Mouse (Mus musculus): Measurements from ENCODE around the gene Ephb6. TPM values are rescaled to one million over a fixed set of nuclear protein-coding genes. Genes with fewer than 3 reads are reported as not detected.
"Not testable (repeated sequence)": the region's sequence is repeated elsewhere in the genome, so short reads cannot be mapped to it uniquely, and the experiment has no call there.

The Ephb6 gene
- polyA plus RNA-seq (2015; fragmentation: Nextera tagmentation; extraction: Ambion mirVana), result 43.7 and 46.4 TPM in 2 replicates

DNA sequence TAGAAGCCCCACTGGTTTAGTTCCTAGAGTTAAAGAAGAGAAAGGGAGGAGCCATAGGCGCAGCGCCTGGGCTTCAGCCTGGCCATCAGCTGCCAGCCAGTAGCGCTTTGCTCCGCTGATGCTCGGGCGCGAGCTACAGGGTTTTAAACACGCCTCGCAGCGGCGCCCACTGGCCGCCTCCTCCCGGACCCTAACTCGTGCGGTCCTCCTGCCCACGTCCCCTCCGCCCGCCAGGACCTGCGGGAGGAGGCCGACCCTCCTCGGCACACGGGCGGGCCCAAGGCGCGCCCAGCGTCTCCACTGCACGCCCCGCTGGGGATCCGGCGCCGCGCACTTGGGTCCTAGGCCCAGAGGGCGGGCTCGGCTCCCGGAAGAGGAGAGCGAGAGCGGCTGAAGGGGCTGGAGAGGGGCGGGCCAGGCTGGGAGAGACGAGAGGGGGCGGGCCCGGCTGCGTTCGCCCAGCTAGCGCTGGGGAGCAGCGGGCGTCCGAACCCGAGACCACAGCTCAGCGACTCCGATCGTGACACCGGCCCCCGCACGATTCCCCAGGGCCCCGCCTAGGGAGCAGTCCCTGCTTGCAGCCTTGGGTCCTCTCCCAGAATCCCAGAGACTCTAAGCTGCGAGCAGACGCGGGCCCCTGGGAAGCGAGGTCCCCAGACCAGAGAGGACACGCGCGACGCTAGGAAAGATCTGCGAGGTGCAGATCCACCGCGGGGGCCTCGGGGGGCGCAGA, at the start of gene Ephb6:
TSS of gene Ephb6 (plus strand) at position 422 of the 733 bp plus-strand sequence.
- WGBS, result 0% methylated on average over 65 of the region's 68 CpGs

DNA sequence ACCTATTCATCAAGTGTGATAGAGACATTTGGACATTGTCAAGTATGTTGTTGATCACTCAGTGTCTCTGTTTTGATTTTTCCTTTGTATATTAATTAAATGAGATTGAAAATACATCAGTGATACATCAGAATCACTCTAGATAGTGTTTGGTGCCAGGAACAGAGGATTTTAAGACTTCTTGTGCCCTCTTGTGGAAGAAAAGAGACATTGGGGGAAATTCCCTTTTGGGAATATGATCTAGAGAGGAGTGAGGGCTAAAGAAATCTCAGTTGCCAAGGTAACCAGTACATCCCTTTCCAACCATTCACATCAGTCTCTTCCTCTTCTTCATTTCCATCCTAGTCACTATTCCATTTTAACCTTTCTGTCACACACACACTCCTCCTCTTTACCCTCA, 48.9 kb upstream of the Ephb6 start:
- ATAC-seq, result peak; percentile 86
- Histone ChIP-seq H3K9ac (ENCODE audit: low read depth, low read length) (no peak overlapping the region), H3K27me3 (ENCODE audit: control insufficient read depth, insufficient read depth, low read depth, low read length) (no peaks in the 10 kb centered on the region), H3K4me3 (ENCODE audit: low read depth, low read length) (no peak overlapping the region), H3K4me1 (ENCODE audit: control insufficient read depth, insufficient read depth, low read length) (peaks cover 3% of the 10 kb centered on the region; the same call in 1 of the 2 replicates), H3K4me2 (ENCODE audit: low read length) (no peak overlapping the region), H3K36me3 (ENCODE audit: control insufficient read depth, insufficient read depth, low read length) (no peaks in the 10 kb centered on the region), H3K9me3 (replicated peaks; ENCODE audit: control insufficient read depth, low read length, poor library complexity, severe bottlenecking) (no peaks in the 10 kb centered on the region), H3K27ac (ENCODE audit: low read length) (no peak overlapping the region)

More for the DNA sequence above, at the start of gene Ephb6:
- peak within 1 kb of the TSS; percentile 95 for H3K4me2 ChIP-seq (ENCODE audit: low read length)
- peak within 1 kb of the TSS; percentile 74 for H3K4me3 ChIP-seq (ENCODE audit: low read depth, low read length)
- H3K36me3 ChIP-seq (ENCODE audit: control insufficient read depth, insufficient read depth, low read length), result no peaks in the 10 kb centered on the region
- no peaks in the 10 kb centered on the region for H3K27me3 ChIP-seq (ENCODE audit: control insufficient read depth, insufficient read depth, low read depth, low read length)
- peak within 1 kb of the TSS; percentile 90 for H3K27ac ChIP-seq (ENCODE audit: low read length)
- H3K9me3 ChIP-seq (replicated peaks; ENCODE audit: control insufficient read depth, low read length, poor library complexity, severe bottlenecking), result no peaks in the 10 kb centered on the region
- H3K4me1 ChIP-seq (ENCODE audit: control insufficient read depth, insufficient read depth, low read length), result peaks cover 25% of the 10 kb centered on the region
- H3K9ac ChIP-seq (ENCODE audit: low read depth, low read length), result peak within 1 kb of the TSS; percentile 93
- peak; percentile 94 for ATAC-seq

DNA sequence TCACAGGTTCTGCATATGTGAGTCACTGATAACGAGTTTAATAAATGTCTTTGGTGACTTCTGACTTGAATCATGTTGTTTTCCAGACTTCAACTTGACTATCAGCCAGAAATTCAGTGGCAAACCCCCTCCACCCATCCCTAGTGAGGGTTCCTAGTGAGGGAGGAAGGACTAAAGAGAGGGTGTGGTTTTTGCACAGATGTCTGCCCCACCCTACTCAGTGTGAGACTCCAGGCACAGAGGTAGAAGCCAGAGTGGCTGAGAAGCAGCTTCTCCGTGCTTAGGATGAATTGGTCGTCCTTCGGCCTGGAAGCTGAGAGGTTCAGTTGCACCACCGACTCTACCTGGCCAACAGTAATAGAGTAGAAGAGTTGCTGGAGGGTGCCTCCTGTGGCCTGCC, 47.8 kb upstream of the Ephb6 start:
- H3K9me3 ChIP-seq (replicated peaks; ENCODE audit: control insufficient read depth, low read length, poor library complexity, severe bottlenecking), result no peaks in the 10 kb centered on the region
- peaks cover 3% of the 10 kb centered on the region; the same call in 1 of the 2 replicates for H3K4me1 ChIP-seq (ENCODE audit: control insufficient read depth, insufficient read depth, low read length)
- H3K4me2 ChIP-seq (ENCODE audit: low read length), result no peak overlapping the region
- H3K27me3 ChIP-seq (ENCODE audit: control insufficient read depth, insufficient read depth, low read depth, low read length), result no peaks in the 10 kb centered on the region
- H3K4me3 ChIP-seq (ENCODE audit: low read depth, low read length), result no peak overlapping the region
- 79% methylated on average over 5 of the region's 5 CpGs for WGBS
- no peaks in the 10 kb centered on the region for H3K36me3 ChIP-seq (ENCODE audit: control insufficient read depth, insufficient read depth, low read length)
- no peak overlapping the region for H3K27ac ChIP-seq (ENCODE audit: low read length)
- ATAC-seq, result no peak
- no peak overlapping the region for H3K9ac ChIP-seq (ENCODE audit: low read depth, low read length)

DNA sequence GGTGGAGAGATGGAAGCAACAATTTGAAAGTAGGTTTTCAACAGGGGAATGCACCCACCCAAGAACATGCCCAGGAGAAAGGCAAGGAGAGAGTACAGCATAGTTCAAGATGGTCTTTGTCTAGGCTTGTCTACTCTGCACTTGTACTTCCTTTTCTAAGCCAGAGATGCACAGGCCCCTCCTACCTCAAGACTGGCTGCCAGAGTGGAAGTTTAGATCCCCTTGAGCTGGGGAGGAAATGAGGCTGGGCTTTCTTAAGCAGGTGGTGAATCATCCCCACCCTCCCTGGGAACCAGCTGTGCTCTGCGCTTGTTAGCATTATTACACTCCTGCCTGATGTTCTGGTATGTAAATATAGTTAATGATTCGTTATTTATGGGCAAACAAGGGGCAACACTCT, 47.0 kb upstream of the Ephb6 start:
- ATAC-seq, result no peak
- 63% methylated on average over 2 of the region's 2 CpGs for WGBS
- Histone ChIP-seq H3K27ac (ENCODE audit: low read length) (no peak overlapping the region), H3K9me3 (replicated peaks; ENCODE audit: control insufficient read depth, low read length, poor library complexity, severe bottlenecking) (no peaks in the 10 kb centered on the region), H3K9ac (ENCODE audit: low read depth, low read length) (no peak overlapping the region), H3K4me1 (ENCODE audit: control insufficient read depth, insufficient read depth, low read length) (peaks cover 3% of the 10 kb centered on the region; the same call in 1 of the 2 replicates), H3K4me2 (ENCODE audit: low read length) (no peak overlapping the region), H3K36me3 (ENCODE audit: control insufficient read depth, insufficient read depth, low read length) (no peaks in the 10 kb centered on the region), H3K4me3 (ENCODE audit: low read depth, low read length) (no peak overlapping the region), H3K27me3 (ENCODE audit: control insufficient read depth, insufficient read depth, low read depth, low read length) (no peaks in the 10 kb centered on the region)

DNA sequence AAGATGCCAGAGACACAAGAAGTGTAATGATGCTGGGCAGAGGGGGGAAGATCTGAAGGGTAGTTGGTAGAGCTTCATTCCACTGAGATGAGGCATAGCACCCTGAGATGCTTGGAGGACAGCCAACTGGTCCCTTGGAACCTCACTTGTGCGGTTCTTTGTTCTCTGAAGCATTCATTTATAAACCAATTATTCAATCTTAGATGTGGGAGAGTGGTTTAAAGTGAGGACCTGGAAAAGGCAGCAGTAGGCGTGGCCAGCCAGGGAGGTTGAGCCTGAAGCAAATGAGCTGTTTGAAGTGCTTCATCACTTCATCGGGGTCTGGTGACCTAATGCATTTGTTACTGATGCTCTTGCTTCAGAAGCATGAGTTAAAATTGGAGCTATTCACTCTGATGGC, 46.0 kb upstream of the Ephb6 start:
- no peaks in the 10 kb centered on the region for H3K36me3 ChIP-seq (ENCODE audit: control insufficient read depth, insufficient read depth, low read length)
- H3K4me2 ChIP-seq (ENCODE audit: low read length), result no peak overlapping the region
- no peak overlapping the region for H3K27ac ChIP-seq (ENCODE audit: low read length)
- no peaks in the 10 kb centered on the region for H3K27me3 ChIP-seq (ENCODE audit: control insufficient read depth, insufficient read depth, low read depth, low read length)
- no peak overlapping the region for H3K4me3 ChIP-seq (ENCODE audit: low read depth, low read length)
- 70% methylated on average over 3 of the region's 3 CpGs for WGBS
- H3K4me1 ChIP-seq (ENCODE audit: control insufficient read depth, insufficient read depth, low read length), result peaks cover 3% of the 10 kb centered on the region; the same call in 1 of the 2 replicates
- H3K9ac ChIP-seq (ENCODE audit: low read depth, low read length), result no peak overlapping the region
- no peaks in the 10 kb centered on the region for H3K9me3 ChIP-seq (replicated peaks; ENCODE audit: control insufficient read depth, low read length, poor library complexity, severe bottlenecking)
- no peak for ATAC-seq

DNA sequence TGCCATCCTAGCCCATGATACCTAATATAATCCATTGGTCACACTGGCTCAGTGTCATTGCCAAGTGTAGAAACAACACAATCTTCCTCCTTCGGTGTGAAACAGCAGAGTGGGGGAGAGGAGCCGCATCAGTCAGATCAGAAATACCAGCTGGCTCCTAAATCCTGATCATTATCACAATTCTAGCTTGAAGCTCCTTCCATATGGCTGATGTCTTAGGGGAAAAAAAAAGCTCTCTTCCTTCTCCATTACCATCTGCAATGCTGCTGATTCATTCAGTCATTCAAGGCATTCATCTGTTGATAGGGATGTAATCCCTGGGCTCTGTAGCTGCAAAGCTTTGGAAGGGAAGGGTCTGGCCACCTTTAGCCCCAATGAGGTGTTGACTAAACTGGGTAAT, 45.0 kb upstream of the Ephb6 start:
- Histone ChIP-seq H3K9me3 (replicated peaks; ENCODE audit: control insufficient read depth, low read length, poor library complexity, severe bottlenecking) (no peaks in the 10 kb centered on the region), H3K27ac (ENCODE audit: low read length) (no peak overlapping the region), H3K4me3 (ENCODE audit: low read depth, low read length) (no peak overlapping the region), H3K27me3 (ENCODE audit: control insufficient read depth, insufficient read depth, low read depth, low read length) (no peaks in the 10 kb centered on the region), H3K9ac (ENCODE audit: low read depth, low read length) (no peak overlapping the region), H3K4me1 (ENCODE audit: control insufficient read depth, insufficient read depth, low read length) (peaks cover 3% of the 10 kb centered on the region; the same call in 1 of the 2 replicates), H3K4me2 (ENCODE audit: low read length) (no peak overlapping the region), H3K36me3 (ENCODE audit: control insufficient read depth, insufficient read depth, low read length) (no peaks in the 10 kb centered on the region)
- no peak for ATAC-seq
- WGBS, result 67% methylated on average over 2 of the region's 2 CpGs

DNA sequence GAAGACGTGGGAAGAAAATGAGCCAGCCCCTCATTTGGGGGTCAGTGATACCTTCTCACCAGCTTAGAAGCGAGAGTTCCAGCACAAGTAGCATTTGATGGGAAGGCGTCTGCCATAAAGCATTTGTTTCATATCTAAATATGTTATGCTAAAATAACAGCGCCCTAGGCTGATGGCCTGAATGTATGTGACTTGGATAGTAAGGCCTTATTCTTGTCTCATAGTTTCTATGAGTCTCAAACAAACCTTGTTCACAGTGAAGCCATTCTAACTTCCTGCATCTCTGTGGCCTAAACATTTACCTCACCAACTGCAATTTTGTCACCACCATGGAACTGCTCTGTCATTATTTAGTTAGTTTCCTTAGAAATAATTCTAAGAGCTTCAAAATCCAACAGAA, 42.7 kb upstream of the Ephb6 start:
- ATAC-seq, result peak; percentile 63; the same call in 1 of the 2 replicates
- Histone ChIP-seq H3K27me3 (ENCODE audit: control insufficient read depth, insufficient read depth, low read depth, low read length) (no peaks in the 10 kb centered on the region), H3K4me2 (ENCODE audit: low read length) (peak overlapping the region; percentile 41), H3K36me3 (ENCODE audit: control insufficient read depth, insufficient read depth, low read length) (no peaks in the 10 kb centered on the region), H3K9me3 (replicated peaks; ENCODE audit: control insufficient read depth, low read length, poor library complexity, severe bottlenecking) (no peaks in the 10 kb centered on the region), H3K4me1 (ENCODE audit: control insufficient read depth, insufficient read depth, low read length) (no peaks in the 10 kb centered on the region), H3K27ac (ENCODE audit: low read length) (no peak overlapping the region), H3K4me3 (ENCODE audit: low read depth, low read length) (peak overlapping the region; percentile 28), H3K9ac (ENCODE audit: low read depth, low read length) (no peak overlapping the region)
- 89% methylated on average over 4 of the region's 4 CpGs for WGBS

DNA sequence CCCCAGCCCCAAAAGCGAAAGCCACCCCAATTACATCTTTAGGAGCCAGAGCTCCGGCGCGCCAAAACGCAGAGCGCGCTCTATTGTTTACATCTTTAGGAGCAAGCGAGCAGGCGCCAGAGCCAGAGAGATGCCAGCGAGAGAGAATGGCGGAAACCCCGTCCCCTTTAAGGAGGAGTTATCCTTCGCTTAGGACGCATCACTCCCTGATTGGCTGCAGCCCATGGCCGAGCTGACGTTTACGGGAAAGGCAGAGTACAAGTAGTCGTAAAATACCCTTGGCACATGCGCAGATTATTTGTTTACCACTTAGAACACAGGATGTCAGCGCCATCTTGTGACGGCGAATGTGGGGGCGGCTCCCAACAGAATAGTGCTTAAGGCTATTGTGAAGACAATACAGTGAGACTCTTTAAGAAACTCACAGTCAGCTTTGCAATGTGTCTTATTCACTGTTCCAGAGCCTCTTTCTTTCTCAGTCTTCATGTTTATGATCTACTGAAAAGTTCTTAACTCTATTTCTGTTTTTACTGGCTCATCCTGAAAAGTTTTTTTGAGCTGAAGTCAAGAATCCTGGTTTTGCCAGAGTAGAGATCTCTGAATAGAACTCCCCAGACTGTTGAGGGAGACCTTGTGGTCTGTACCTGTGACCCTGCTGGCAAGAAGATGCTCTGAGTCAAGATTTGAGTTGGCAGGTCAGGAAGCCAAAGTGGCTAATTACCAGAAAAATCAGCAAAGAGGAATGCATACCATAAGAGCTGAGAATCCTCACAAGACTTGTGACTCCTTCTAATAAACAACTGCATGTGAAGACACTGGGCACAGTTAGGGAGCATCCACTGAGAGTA, 42.0 kb upstream of the Ephb6 start:
- not testable (repeated sequence) for H3K27ac ChIP-seq (ENCODE audit: low read length); H3K27me3 ChIP-seq (ENCODE audit: control insufficient read depth, insufficient read depth, low read depth, low read length); H3K36me3 ChIP-seq (ENCODE audit: control insufficient read depth, insufficient read depth, low read length); H3K4me1 ChIP-seq (ENCODE audit: control insufficient read depth, insufficient read depth, low read length); H3K9ac ChIP-seq (ENCODE audit: low read depth, low read length); H3K9me3 ChIP-seq (replicated peaks; ENCODE audit: control insufficient read depth, low read length, poor library complexity, severe bottlenecking)
- ATAC-seq, result peak; percentile 81
- H3K4me3 ChIP-seq (ENCODE audit: low read depth, low read length), result peak overlapping the region; percentile 28
- H3K4me2 ChIP-seq (ENCODE audit: low read length), result peak overlapping the region; percentile 41
- WGBS, result 38% methylated on average over 4 of the region's 23 CpGs

DNA sequence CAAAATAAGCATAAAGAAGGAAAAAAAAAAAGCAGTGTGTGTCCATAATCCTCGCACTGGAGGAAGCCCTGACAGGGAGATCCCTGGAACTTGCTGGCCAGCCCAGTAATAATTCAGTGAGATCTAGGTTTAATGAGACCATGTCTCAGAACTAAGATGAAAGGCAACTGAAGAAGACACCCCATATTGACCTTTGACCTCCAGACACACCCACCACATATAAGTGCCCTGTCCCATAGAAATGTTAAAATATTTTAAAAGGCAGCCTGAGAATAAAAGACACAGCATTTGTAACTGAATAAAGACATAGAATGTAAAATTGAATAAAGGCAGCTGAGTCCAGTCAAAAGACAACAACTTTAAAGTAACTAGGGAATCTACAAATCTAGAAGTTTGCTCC, 40.0 kb upstream of the Ephb6 start:
- no peaks in the 10 kb centered on the region for H3K9me3 ChIP-seq (replicated peaks; ENCODE audit: control insufficient read depth, low read length, poor library complexity, severe bottlenecking)
- no peaks in the 10 kb centered on the region for H3K27me3 ChIP-seq (ENCODE audit: control insufficient read depth, insufficient read depth, low read depth, low read length)
- no peaks in the 10 kb centered on the region for H3K4me1 ChIP-seq (ENCODE audit: control insufficient read depth, insufficient read depth, low read length)
- no peak overlapping the region for H3K27ac ChIP-seq (ENCODE audit: low read length)
- no peak overlapping the region for H3K9ac ChIP-seq (ENCODE audit: low read depth, low read length)
- H3K36me3 ChIP-seq (ENCODE audit: control insufficient read depth, insufficient read depth, low read length), result no peaks in the 10 kb centered on the region
- H3K4me2 ChIP-seq (ENCODE audit: low read length), result no peak overlapping the region
- no peak for ATAC-seq
- 45% methylated on average over 1 of the region's 1 CpGs for WGBS
- no peak overlapping the region for H3K4me3 ChIP-seq (ENCODE audit: low read depth, low read length)
